Mouse (Mus musculus) embryonic facial prominence, embryonic 14.5 days (tissue): ENCODE data around the gene Nek8. TPM values are rescaled to one million over a fixed set of nuclear protein-coding genes. Genes with fewer than 3 reads are reported as not detected.

ENCODE experiments used
- ATAC-seq: fragments of 200-750 bp; cut with Nextera tagmentation; 2 replicates; pipeline ENCODE4 v1.8.0; 2017; ENCODE audit warnings: low read depth, moderate number of reproducible peaks, moderate TSS enrichment
- DNase-seq: peaks from one replicate; pipeline ENCODE4 v3.0.0-alpha.2; 2015; ENCODE audit warnings: low spot score
- H3K27ac ChIP-seq: fragments of 300-500 bp; sonication (generic); replicated peaks from 2 replicates; pipeline ENCODE4 v1.5.1; 2014; ENCODE audit warnings: low read depth, mild to moderate bottlenecking, low read length, moderate library complexity
- H3K27me3 ChIP-seq: fragments of 300-500 bp; sonication (generic); replicated peaks from 2 replicates; pipeline ENCODE4 v1.6.1; 2014; ENCODE audit warnings: low read length; ENCODE audit not compliant: control insufficient read depth, insufficient read depth
- H3K36me3 ChIP-seq: fragments of 300-500 bp; sonication (generic); 2 replicates; pipeline ENCODE4 v1.6.1; 2014; ENCODE audit warnings: low read length, mixed read lengths; ENCODE audit not compliant: control insufficient read depth, insufficient read depth
- H3K4me1 ChIP-seq: fragments of 300-500 bp; sonication (generic); 2 replicates; pipeline ENCODE4 v1.6.1; 2014; ENCODE audit warnings: antibody characterized with exemption, low read length; ENCODE audit not compliant: control insufficient read depth, insufficient read depth
- H3K4me2 ChIP-seq: fragments of 300-500 bp; sonication (generic); 2 replicates; pipeline ENCODE4 v1.6.1; 2014; ENCODE audit warnings: low read depth, mild to moderate bottlenecking, low read length, moderate library complexity, mixed read lengths
- H3K4me3 ChIP-seq: fragments of 300-500 bp; sonication (generic); 2 replicates; pipeline ENCODE4 v1.5.1; 2014; ENCODE audit warnings: low read depth, mild to moderate bottlenecking, low read length
- H3K9ac ChIP-seq: fragments of 300-500 bp; sonication (generic); 2 replicates; pipeline ENCODE4 v1.6.1; 2014; ENCODE audit warnings: low read depth, mild to moderate bottlenecking, low read length, moderate library complexity, mixed read lengths
- H3K9me3 ChIP-seq: fragments of 300-500 bp; sonication (generic); 2 replicates; pipeline ENCODE4 v1.6.1; 2016; ENCODE audit warnings: low read length; ENCODE audit not compliant: control insufficient read depth
- WGBS: fragments of 180-500 bp; shearing (Covaris S2); extraction: QIAGEN DNeasy Blood & Tissue Kit; methylation state at CpG from one replicate; pipeline ENCODE4 v1.1.7; 2014; 5-methylcytosine and 5-hydroxymethylcytosine counted together
- polyA plus RNA-seq: library from polyadenylated mRNA; unstranded; fragments of >200 nt; fragmentation: Nextera tagmentation; extraction: Ambion mirVana; gene quantifications from 2 replicates; pipeline ENCODE4 v1.2.1, GENCODE M21; 2014

The Nek8 gene
- polyA plus RNA-seq, 1 experiment from 2014 or later: 10.8 TPM

DNA sequence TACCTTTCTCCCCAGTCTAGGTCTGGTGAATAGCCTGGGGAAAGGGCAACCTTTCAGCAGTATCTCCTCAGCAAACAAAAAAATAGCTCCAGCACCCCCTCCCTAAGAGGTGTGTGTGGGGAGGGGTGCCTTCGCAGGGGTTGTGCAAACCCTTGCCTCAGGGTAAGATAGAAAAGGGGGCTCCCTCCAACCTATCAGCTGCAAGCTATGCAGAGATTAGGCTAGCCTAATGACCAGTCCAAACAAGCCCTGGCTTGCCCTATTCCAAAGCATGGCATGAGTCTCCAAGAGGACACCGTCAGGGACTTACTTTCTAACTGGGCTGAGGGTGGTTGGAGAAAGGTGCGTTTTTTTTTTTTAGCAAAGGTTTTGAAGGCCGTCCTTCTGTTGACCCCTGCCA lies 10.3 kb downstream of the Nek8 start:
- ATAC-seq: no peak
- DNase-seq: no peak
- WGBS: 36% methylated on average over 4 of the region's 4 CpGs
- peak overlapping the region; percentile 100 for H3K4me3 ChIP-seq
- H3K4me2 ChIP-seq: peak overlapping the region; percentile 77
- H3K4me1 ChIP-seq: peaks cover 20% of the 10 kb centered on the region
- no peak overlapping the region; the same call in 1 of the 2 replicates for H3K9ac ChIP-seq
- peaks cover 11% of the 10 kb centered on the region for H3K36me3 ChIP-seq
- no peaks in the 10 kb centered on the region for H3K9me3 ChIP-seq
- no peaks in the 10 kb centered on the region for H3K27me3 ChIP-seq
- H3K27ac ChIP-seq: peak overlapping the region; percentile 97

DNA sequence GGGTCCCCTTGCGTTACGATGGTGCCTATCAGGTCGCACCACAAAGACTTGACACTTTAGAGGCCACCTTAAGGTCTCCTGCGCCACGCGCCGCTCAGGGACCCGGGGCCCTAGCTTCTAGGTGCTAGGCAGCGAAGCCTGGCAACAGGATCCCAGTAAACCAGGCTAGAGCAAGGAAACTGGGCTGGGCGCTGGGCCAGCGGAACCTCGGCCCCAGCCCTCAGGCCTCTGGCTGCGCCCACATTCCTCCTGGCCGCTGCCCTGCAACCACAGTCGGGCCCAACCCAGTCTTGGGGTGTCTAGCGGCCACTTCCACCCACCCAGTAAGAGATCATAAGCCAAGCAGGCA lies 10.7 kb downstream of the Nek8 start:
- ATAC-seq (peak; percentile 24), DNase-seq (peak; percentile 73)
- H3K36me3 ChIP-seq: peaks cover 15% of the 10 kb centered on the region
- peaks cover 20% of the 10 kb centered on the region for H3K4me1 ChIP-seq
- peak overlapping the region; percentile 77 for H3K4me2 ChIP-seq
- H3K27ac ChIP-seq: peak overlapping the region; percentile 97
- peak overlapping the region; percentile 98 for H3K9ac ChIP-seq
- no peaks in the 10 kb centered on the region for H3K9me3 ChIP-seq
- WGBS: 1% methylated on average over 7 of the region's 16 CpGs
- peak overlapping the region; percentile 100 for H3K4me3 ChIP-seq
- no peaks in the 10 kb centered on the region for H3K27me3 ChIP-seq

DNA sequence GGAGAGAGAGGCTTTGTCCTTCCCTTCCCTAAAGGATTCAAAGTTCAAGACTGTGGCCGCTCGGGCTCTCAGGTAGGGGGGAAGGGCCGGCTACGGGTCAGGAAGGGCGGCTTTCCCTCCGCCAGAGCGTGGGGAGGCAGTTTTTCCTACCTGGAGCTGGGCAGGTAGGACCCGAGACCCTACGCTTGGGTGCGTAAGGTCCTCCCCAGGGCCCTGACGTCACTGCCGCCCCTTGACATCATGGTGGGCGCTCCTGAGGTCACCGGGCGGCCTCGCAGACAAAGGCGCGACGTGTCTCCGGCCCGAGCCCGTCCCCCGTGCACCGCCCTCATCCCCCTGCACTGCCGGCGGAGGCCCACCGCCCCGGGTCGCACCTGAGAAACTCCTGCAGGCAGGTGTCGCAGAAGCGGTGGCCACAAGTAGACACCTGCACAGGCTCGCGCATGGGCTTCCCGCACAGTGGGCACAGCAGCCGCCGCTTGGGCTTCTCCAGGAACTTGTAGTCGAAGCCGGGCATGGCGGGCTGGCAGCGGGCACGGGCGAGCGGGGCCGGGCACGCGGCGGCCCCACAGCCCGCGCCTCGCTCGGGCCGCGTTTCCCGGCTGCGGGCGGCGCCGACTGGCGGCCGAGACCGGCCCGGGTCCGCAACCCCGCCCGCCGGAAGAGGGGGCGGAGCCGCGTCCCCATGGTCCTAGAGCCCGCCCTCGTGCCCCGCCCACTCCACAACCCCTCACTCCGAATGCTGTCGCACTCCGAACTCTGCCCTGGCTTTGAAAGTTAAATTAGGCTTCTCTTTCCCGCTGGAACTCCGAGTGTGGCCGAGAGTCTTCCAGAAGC lies 11.3 kb downstream of the Nek8 start, which contains the start of gene Traf4:
TSS of gene Traf4 (minus strand) at position 666 of the 837 bp plus-strand sequence.
- peak; percentile 94 for DNase-seq
- Histone ChIP-seq H3K4me2 (peak within 1 kb of the TSS; percentile 77), H3K4me1 (peaks cover 20% of the 10 kb centered on the region), H3K27ac (peak within 1 kb of the TSS; percentile 97), H3K9ac (peak within 1 kb of the TSS; percentile 98), H3K27me3 (no peaks in the 10 kb centered on the region), H3K36me3 (peaks cover 21% of the 10 kb centered on the region), H3K4me3 (peak within 1 kb of the TSS; percentile 100), H3K9me3 (no peaks in the 10 kb centered on the region)
- peak; percentile 85 for ATAC-seq
- under 1% methylated on average over 36 of the region's 78 CpGs for WGBS

DNA sequence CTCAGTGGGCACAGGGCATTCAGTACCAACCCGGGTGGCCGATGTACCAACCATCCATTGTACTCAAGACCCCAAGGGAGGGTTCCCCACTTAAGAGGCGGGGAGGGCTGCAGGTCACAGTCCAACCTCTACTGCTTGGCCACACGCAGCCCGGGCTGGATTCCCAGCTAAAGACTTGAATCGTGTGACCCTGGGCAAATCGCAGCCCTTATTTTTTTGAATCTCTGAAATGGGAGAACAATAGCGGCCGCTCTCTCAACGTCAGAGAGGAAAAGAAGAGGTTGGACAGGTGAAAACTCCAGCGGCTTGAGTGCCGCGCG lies 11.9 kb downstream of the Nek8 start:
- Histone ChIP-seq H3K9me3 (no peaks in the 10 kb centered on the region), H3K36me3 (peaks cover 27% of the 10 kb centered on the region), H3K4me3 (peak overlapping the region; percentile 100), H3K27ac (peak overlapping the region; percentile 97), H3K4me2 (peak overlapping the region; percentile 77), H3K9ac (peak overlapping the region; percentile 98), H3K4me1 (peaks cover 20% of the 10 kb centered on the region), H3K27me3 (no peaks in the 10 kb centered on the region)
- under 1% methylated on average over 14 of the region's 14 CpGs for WGBS
- ATAC-seq: no peak
- no peak for DNase-seq

DNA sequence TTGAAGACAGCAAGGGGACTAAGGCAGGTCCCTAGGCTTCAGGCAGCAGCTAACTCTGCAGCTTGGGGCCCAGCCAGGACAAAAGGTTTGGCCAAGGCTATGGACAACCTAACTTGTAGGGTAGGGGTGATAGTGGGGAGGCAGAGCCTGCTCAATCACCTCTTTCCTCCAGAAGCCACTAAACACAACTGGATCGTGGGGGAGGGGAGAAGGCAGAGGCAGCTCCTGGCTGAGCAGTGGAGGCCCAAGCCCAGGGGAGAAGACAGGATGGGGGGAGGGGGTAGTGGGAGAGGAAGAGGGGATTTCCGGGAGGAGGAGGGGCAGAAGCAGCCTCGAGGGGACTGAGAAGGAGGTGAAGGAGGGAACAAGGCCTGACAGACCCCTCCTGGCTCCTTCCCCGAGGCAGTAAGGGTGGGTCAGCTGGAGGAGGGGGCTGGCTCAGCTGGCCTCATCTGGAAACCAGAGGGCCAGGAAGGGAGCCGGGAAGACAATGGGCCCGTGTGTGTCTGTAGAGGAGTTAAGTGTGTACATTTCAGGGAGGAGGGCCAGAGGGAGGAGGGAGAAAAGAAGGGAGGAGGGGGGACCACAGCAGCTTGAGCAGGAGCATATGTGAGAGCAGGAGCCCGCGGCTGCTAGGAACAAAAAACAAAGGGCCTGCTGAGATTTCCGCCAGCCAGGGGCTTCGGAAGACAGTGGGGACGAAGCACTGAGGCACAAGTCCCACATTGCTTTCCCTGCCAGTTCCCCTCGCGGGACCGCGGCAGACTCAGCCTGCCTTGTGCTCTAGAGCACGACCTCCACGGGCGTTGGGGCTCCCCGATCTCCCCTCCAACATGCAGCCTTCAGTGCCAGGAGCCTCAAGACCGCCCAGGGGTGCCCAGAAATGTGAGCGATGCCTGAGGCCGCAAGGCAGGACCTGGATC lies 12.5 kb downstream of the Nek8 start:
- ATAC-seq: peak; percentile 65
- no peaks in the 10 kb centered on the region for H3K9me3 ChIP-seq
- peak; percentile 94 for DNase-seq
- H3K27ac ChIP-seq: peak overlapping the region; percentile 97
- H3K4me1 ChIP-seq: peaks cover 20% of the 10 kb centered on the region
- no peaks in the 10 kb centered on the region for H3K27me3 ChIP-seq
- peak overlapping the region; percentile 98 for H3K9ac ChIP-seq
- H3K4me3 ChIP-seq: peak overlapping the region; percentile 100
- H3K36me3 ChIP-seq: peaks cover 33% of the 10 kb centered on the region
- WGBS: under 1% methylated on average over 17 of the region's 22 CpGs
- H3K4me2 ChIP-seq: peak overlapping the region; percentile 77

DNA sequence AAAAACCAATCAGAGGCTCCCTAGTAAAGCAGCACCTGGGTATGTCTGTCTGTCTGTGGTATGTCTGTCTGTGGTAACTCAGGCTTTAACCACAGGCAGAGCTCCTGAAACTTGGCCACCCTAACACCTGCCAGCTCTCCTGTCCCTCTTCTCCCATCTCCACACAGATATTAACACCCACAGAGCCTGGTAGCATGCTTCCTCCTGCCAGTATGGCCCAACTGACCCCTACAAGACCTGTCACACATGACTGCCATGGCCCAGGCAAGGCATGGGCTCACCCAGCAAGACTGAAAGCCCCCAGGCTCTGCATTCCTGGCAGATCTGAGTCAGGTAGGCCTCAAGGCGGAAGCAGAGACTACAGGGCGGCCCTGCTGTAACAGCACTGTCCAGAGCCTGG lies 13.4 kb downstream of the Nek8 start:
- no peaks in the 10 kb centered on the region for H3K9me3 ChIP-seq
- DNase-seq (no peak), ATAC-seq (no peak)
- no peaks in the 10 kb centered on the region for H3K27me3 ChIP-seq
- peaks cover 42% of the 10 kb centered on the region for H3K36me3 ChIP-seq
- H3K4me3 ChIP-seq: peak overlapping the region; percentile 100
- H3K4me1 ChIP-seq: peaks cover 20% of the 10 kb centered on the region
- 40% methylated on average over 2 of the region's 2 CpGs for WGBS
- H3K4me2 ChIP-seq: peak overlapping the region; percentile 77
- H3K9ac ChIP-seq: peak overlapping the region; percentile 98
- H3K27ac ChIP-seq: peak overlapping the region; percentile 97

DNA sequence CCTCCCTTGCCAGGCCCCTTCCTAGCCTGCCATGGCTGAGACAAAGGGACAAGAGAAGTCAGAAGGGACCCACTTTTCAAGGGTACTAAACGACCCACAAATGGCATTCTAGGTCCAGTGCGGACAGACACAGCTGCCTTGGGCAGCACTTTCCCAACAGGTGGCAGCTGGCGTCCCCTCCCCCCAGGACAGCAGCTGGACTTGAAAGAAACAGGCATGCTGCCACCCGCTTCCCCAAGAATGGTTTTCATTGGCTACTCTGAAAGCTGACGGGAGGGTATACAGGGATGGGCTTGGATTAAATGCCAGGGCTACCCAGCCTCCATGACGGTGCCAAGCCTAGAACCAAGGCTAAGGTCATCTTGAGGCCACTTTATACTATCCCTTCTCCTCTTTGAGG lies 14.0 kb downstream of the Nek8 start:
- peaks cover 47% of the 10 kb centered on the region for H3K36me3 ChIP-seq
- 43% methylated on average over 6 of the region's 6 CpGs for WGBS
- ATAC-seq: no peak
- H3K9ac ChIP-seq: peak overlapping the region; percentile 98
- DNase-seq: peak; percentile 76
- H3K4me1 ChIP-seq: peaks cover 22% of the 10 kb centered on the region
- no peaks in the 10 kb centered on the region for H3K9me3 ChIP-seq
- H3K27ac ChIP-seq: peak overlapping the region; percentile 97
- peak overlapping the region; percentile 100 for H3K4me3 ChIP-seq
- no peaks in the 10 kb centered on the region for H3K27me3 ChIP-seq
- H3K4me2 ChIP-seq: peak overlapping the region; percentile 77

DNA sequence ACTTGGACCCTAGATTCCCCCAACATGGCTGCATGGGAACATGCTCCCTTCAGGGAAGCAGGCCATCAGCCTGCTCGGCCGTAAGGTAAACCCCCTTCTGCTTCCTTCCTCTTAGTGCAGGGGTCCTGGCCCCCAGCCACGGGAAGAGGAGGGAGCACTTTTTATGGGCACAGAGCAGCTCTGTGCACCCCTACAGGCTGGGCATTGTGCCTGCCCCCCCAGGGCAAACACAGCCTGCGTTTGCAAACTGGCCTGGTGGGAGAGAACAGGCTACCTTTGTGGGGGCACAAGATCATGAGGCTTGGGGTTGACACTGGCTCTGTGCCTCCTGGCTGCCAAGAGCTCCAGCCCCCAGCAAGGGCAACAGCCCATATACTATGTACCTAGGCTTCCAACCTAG lies 14.5 kb downstream of the Nek8 start:
- H3K4me3 ChIP-seq: 0 out of 2 replicates have a peak overlapping the region, but pooled peaks have one; percentile 100
- peak overlapping the region; percentile 98; the same call in 1 of the 2 replicates for H3K9ac ChIP-seq
- ATAC-seq (no peak), DNase-seq (peak; percentile 41)
- H3K27me3 ChIP-seq: no peaks in the 10 kb centered on the region
- no peaks in the 10 kb centered on the region for H3K9me3 ChIP-seq
- peaks cover 22% of the 10 kb centered on the region for H3K4me1 ChIP-seq
- H3K4me2 ChIP-seq: peak overlapping the region; percentile 77
- peaks cover 51% of the 10 kb centered on the region for H3K36me3 ChIP-seq
- WGBS: 37% methylated on average over 4 of the region's 4 CpGs
- peak overlapping the region; percentile 97 for H3K27ac ChIP-seq
